9 mouse cellular contexts compared by ENCODE assay signal in the genomic region with DNA sequence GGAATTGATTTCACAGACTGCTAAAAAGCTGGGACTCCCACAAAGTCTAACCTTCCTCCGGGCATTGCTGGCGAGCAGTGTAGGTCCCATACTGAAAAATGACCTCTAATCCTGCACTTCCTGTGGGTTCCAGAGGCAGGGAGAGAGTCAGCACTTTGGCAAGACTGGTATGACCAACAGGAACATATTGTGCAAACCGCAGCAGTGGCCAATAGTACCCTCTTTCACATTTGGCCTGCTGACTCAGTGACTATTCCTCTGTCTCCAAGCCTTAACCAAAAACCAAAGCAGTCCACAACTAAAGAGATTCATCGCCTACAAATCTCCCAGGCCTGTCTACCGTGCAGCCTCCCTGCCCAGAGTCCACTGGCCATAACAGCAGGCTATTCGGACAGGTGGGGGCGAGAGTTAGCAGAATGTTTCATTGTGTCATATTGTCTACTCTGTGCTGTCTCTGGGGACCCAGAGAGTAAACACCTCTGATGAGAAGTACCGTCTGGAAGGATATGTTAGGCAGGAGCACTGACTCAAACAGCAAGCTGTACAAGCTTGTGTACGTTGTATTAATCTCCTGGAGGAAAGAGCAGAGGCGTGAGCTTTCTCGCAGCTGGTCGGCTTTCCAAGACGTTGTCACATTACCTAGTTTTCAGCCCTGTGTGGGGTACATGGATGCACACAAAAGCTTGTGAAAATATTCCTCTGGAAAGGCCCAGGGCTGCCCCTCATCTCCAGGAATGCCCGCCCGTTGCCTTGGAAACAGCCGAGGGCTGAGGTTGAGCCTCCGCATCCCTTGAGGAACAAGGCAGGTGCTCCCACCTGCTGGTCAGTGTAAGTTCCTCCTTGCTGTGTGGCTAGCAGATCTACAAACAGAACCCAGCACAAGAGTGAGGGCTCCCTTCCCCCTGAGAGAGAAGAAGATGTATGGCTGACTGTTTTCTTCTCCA. TPM values are rescaled to one million over a fixed set of nuclear protein-coding genes. Genes with fewer than 3 reads are reported as not detected.
DNase-seq lines count a peak whose midpoint lies in the region; ATAC-seq and TF ChIP-seq lines count a peak whose summit lies in the region.
"Had no signal": no experiment of that assay in that cellular context is flagged by ENCODE, and none has a peak within 500 bp of the region (broad histone marks: within the 10 kb centered on the region; RNA-seq: fewer than 3 reads in every experiment).

No protein-coding gene starts in this region.

- DNase-seq in heart, adult 2 months = peak in 1 of 2 experiments; percentile 57
- DNase-seq in adipocyte (ENCODE audit: low spot score) (peak; percentile 91), MN1 (ENCODE audit: low spot score) (no peak)
- DNase-seq in kidney, postnatal 4 days = peak; percentile 31 to 49
- DNase-seq in mesoderm, embryonic 11.5 days (ENCODE audit: low read depth, low spot score) = peak; percentile 41
- no peak for DNase-seq in urinary bladder, postnatal 4 days (ENCODE audit: low spot score in 2 of 2)

- H3K4me3 ChIP-seq in heart, adult 2 months = no peak overlapping the region
- no peak overlapping the region for H3K4me3 ChIP-seq in heart, embryonic 12.5 days
- H3K4me3 ChIP-seq in forebrain, embryonic 12.5 days (replicated peaks) = no peak overlapping the region

- H3K79me2 ChIP-seq in heart, adult 2 months (replicated peaks; ENCODE audit: control insufficient read depth, insufficient read depth, low read length) = no peaks in the 10 kb centered on the region

- no peaks in the 10 kb centered on the region for H3K9me3 ChIP-seq in heart, embryonic 12.5 days (replicated peaks)
- no peaks in the 10 kb centered on the region for H3K9me3 ChIP-seq in forebrain, embryonic 12.5 days

- TF ChIP-seq POLR2A in heart, adult 2 months (IDR thresholded peaks at IDR 0.05; ENCODE audit: insufficient read depth, low read depth, low read length) = no peak

- TF ChIP-seq CTCF in heart, adult 2 months (IDR thresholded peaks at IDR 0.05) = 0 out of 2 replicates have a peak, but pooled peaks have one; percentile 4

- H3K36me3 ChIP-seq in heart, adult 2 months (ENCODE audit: control insufficient read depth, insufficient read depth, low read length) = no peaks in the 10 kb centered on the region
- H3K36me3 ChIP-seq in heart, embryonic 12.5 days = peaks cover 8% of the 10 kb centered on the region; the same call in 1 of the 2 replicates
- peaks cover 1% of the 10 kb centered on the region; the same call in 1 of the 2 replicates for H3K36me3 ChIP-seq in forebrain, embryonic 12.5 days (replicated peaks)

- 0 out of 2 replicates have a peak, but pooled peaks have one; percentile 30 for TF ChIP-seq EP300 in heart, adult 2 months (IDR thresholded peaks at IDR 0.05; ENCODE audit: insufficient read depth, low read depth, low read length)

- H3K27me3 ChIP-seq in heart, adult 2 months (ENCODE audit: control insufficient read depth, insufficient read depth, low read length) = no peaks in the 10 kb centered on the region
- H3K27me3 ChIP-seq in heart, embryonic 12.5 days (replicated peaks) = no peaks in the 10 kb centered on the region
- H3K27me3 ChIP-seq in forebrain, embryonic 12.5 days = no peaks in the 10 kb centered on the region

- WGBS in heart, adult 2 months = 68% methylated on average over 17 of the region's 17 CpGs
- WGBS in heart, embryonic 12.5 days = 69% methylated on average over 17 of the region's 17 CpGs
- WGBS in forebrain, embryonic 12.5 days = 39% methylated on average over 17 of the region's 17 CpGs

- H3K4me2 ChIP-seq in heart, embryonic 12.5 days = no peak overlapping the region
- no peak overlapping the region for H3K4me2 ChIP-seq in forebrain, embryonic 12.5 days

- no peak overlapping the region for H3K9ac ChIP-seq in heart, adult 2 months (ENCODE audit: low read depth, low read length)
- H3K9ac ChIP-seq in heart, embryonic 12.5 days = no peak overlapping the region
- no peak overlapping the region for H3K9ac ChIP-seq in forebrain, embryonic 12.5 days

- no peak for ATAC-seq in heart, embryonic 12.5 days (ENCODE audit: insufficient number of reproducible peaks, low FRiP score)
- peak; percentile 67 for ATAC-seq in forebrain, embryonic 12.5 days (ENCODE audit: low FRiP score)

- intact Hi-C loops in heart, adult 2 months (cut with DNase I) = no loop called here

- no peak overlapping the region for H3K27ac ChIP-seq in heart, adult 2 months
- H3K27ac ChIP-seq in heart, embryonic 12.5 days (ENCODE audit: poor library complexity, severe bottlenecking) = no peak overlapping the region
- H3K27ac ChIP-seq in forebrain, embryonic 12.5 days = peak overlapping the region; percentile 50

- H3K4me1 ChIP-seq in heart, adult 2 months (ENCODE audit: control insufficient read depth, insufficient read depth, low read length) = no peaks in the 10 kb centered on the region
- peaks cover 7% of the 10 kb centered on the region; the same call in 1 of the 2 replicates for H3K4me1 ChIP-seq in heart, embryonic 12.5 days (replicated peaks)
- peaks cover 22% of the 10 kb centered on the region for H3K4me1 ChIP-seq in forebrain, embryonic 12.5 days

RNA-seq across cellular contexts. Expression of a gene that starts 32.3 kb away (rescaled TPM):
- total RNA-seq in heart, adult 2 months (2021) = not detected
- polyA plus RNA-seq in heart, adult 2 months (2012; rRNA removed) = not detected in 2 replicates
- not detected in 2 replicates for polyA plus RNA-seq in heart, embryonic 12.5 days (2016; fragmentation: Nextera tagmentation; extraction: Ambion mirVana)
- not detected in 2 replicates for polyA plus RNA-seq in forebrain, embryonic 12.5 days (2016; fragmentation: Nextera tagmentation; extraction: Ambion mirVana)
- total RNA-seq: layer of hippocampus, postnatal 10 days had no signal

RNA-seq across cellular contexts. Expression of a gene that starts 45.0 kb away (rescaled TPM):
- 1 to 10 TPM; 4.9 to 6.7 TPM for total RNA-seq in heart, adult 2 months (2021)
- polyA plus RNA-seq in heart, adult 2 months (2012; rRNA removed) = 2.5 and 4.2 TPM in 2 replicates
- 31.5 and 39.5 TPM in 2 replicates for polyA plus RNA-seq in heart, embryonic 12.5 days (2016; fragmentation: Nextera tagmentation; extraction: Ambion mirVana)
- 73.3 and 76.3 TPM in 2 replicates for polyA plus RNA-seq in forebrain, embryonic 12.5 days (2016; fragmentation: Nextera tagmentation; extraction: Ambion mirVana)

Comparison
In these comparisons a context has a peak if more than half of its experiments do, and no peak if none do; other contexts are left out.
1. DNase-seq: peak in adipocyte (single experiment), kidney, postnatal 4 days (2 of 2) and mesoderm, embryonic 11.5 days (single experiment); none in MN1 (single experiment) and urinary bladder, postnatal 4 days (0 of 2).